Mouse (Mus musculus) common myeloid progenitor, adult 5-6 weeks (primary cell): ENCODE results near the gene Mgl2. TPM values are rescaled to one million over a fixed set of nuclear protein-coding genes. Genes with fewer than 3 reads are reported as not detected.
"Not testable (repeated sequence)": the region's sequence is repeated elsewhere in the genome, so short reads cannot be mapped to it uniquely, and the experiment has no call there.

ENCODE experiments used
- ATAC-seq: replicated peaks from 2 replicates; pipeline ENCODE4 v1.8.0; 2016; ENCODE audit warnings: low read depth, mild to moderate bottlenecking, moderate TSS enrichment, inconsistent platforms; ENCODE audit not compliant: poor library complexity, severe bottlenecking
- total RNA-seq: library from RNA; stranded (forward); fragments of 200-1000, 187-1606 nt; gene quantifications from 2 replicates; pipeline ENCODE4 v1.2.3, GENCODE M21; 2017

The Mgl2 gene
- total RNA-seq, 1 experiment from 2014 or later, result 1.5 TPM

- ATAC-seq, result no peak
These were observed 38.0 kb downstream of the Mgl2 start for GRCm38 (mm10) chr11:70168136-70168535.

GRCm38 (mm10) chr11:70169471-70169870, 39.3 kb downstream of the Mgl2 start:
- not testable (repeated sequence) for ATAC-seq

GRCm38 (mm10) chr11:70170291-70170690, 40.2 kb downstream of the Mgl2 start:
- ATAC-seq, result no peak

- ATAC-seq, result no peak
These were observed 41.1 kb downstream of the Mgl2 start for GRCm38 (mm10) chr11:70171181-70171580.

- ATAC-seq, result 0 out of 2 replicates have a peak, but pooled peaks have one; percentile 54
These were observed 41.7 kb downstream of the Mgl2 start for GRCm38 (mm10) chr11:70171847-70172246.

- no peak for ATAC-seq
These were observed 42.2 kb downstream of the Mgl2 start for GRCm38 (mm10) chr11:70172298-70172697.

- ATAC-seq, result no peak
These were observed 44.4 kb downstream of the Mgl2 start for GRCm38 (mm10) chr11:70174491-70174890.

- ATAC-seq, result no peak
These were observed 47.5 kb downstream of the Mgl2 start for GRCm38 (mm10) chr11:70177647-70178046.

GRCm38 (mm10) chr11:70178311-70178710, 48.2 kb downstream of the Mgl2 start:
- no peak for ATAC-seq

- no peak for ATAC-seq
These were observed 48.6 kb downstream of the Mgl2 start for GRCm38 (mm10) chr11:70178756-70179155.

GRCm38 (mm10) chr11:70179401-70179800, 49.3 kb downstream of the Mgl2 start:
- ATAC-seq, result peak; percentile 63

GRCm38 (mm10) chr11:70180496-70180895, 50.4 kb downstream of the Mgl2 start:
- ATAC-seq, result no peak

- peak; percentile 52 for ATAC-seq
These were observed 55.0 kb downstream of the Mgl2 start for GRCm38 (mm10) chr11:70185120-70185519.

Other genes with a start within 250 kb of the Mgl2 start
- 0.39 and 0.50 TPM in 2 replicates for gene Kctd11, start 248.9 kb upstream of the Mgl2 start, total RNA-seq
- gene Acap1, start 234.8 kb upstream of the Mgl2 start, total RNA-seq, result 73.1 and 81.7 TPM in 2 replicates
- gene 2810408A11Rik, start 229.3 kb upstream of the Mgl2 start, total RNA-seq, result 5.5 and 5.9 TPM in 2 replicates
- 26.9 and 32.3 TPM in 2 replicates for gene Neurl4, start 229.3 kb upstream of the Mgl2 start, total RNA-seq
- gene Gps2, start 216.4 kb upstream of the Mgl2 start, total RNA-seq, result 42.0 and 78.8 TPM in 2 replicates
- gene Eif5a, start 208.4 kb upstream of the Mgl2 start, total RNA-seq, result 854 and 864 TPM in 2 replicates
- not detected in 2 replicates for gene Ybx2, start 194.5 kb upstream of the Mgl2 start, total RNA-seq
- 0.78 TPM in 1 of 2 replicates, not detected in the other for gene Slc2a4, start 182.1 kb upstream of the Mgl2 start, total RNA-seq
- not detected in 2 replicates for gene Cldn7, start 165.6 kb upstream of the Mgl2 start, total RNA-seq
- gene Ctdnep1, start 149.2 kb upstream of the Mgl2 start, total RNA-seq, result 22.1 and 47.1 TPM in 2 replicates
- 41.2 and 47.0 TPM in 2 replicates for gene Elp5, start 147.8 kb upstream of the Mgl2 start, total RNA-seq
- 163 and 255 TPM in 2 replicates for gene Gabarap, start 139.2 kb upstream of the Mgl2 start, total RNA-seq
- gene Phf23, start 134.6 kb upstream of the Mgl2 start, total RNA-seq, result 40.9 and 59.2 TPM in 2 replicates
- gene Dvl2, start 129.7 kb upstream of the Mgl2 start, total RNA-seq, result 12.6 and 13.1 TPM in 2 replicates
- 43.7 and 46.0 TPM in 2 replicates for gene Acadvl, start 114.9 kb upstream of the Mgl2 start, total RNA-seq
- gene Dlg4, start 113.4 kb upstream of the Mgl2 start, total RNA-seq, result 3.0 and 5.2 TPM in 2 replicates
- gene Asgr1, start 76.2 kb upstream of the Mgl2 start, total RNA-seq, result 0.82 TPM in 1 of 2 replicates, not detected in the other
- gene Asgr2, start 37.7 kb upstream of the Mgl2 start, total RNA-seq, result not detected in 2 replicates
- 7.7 and 7.9 TPM in 2 replicates for gene Clec10a, start 25.9 kb downstream of the Mgl2 start, total RNA-seq
- 0.49 and 0.78 TPM in 2 replicates for gene Slc16a11, start 82.4 kb downstream of the Mgl2 start, total RNA-seq
- 4.1 and 4.8 TPM in 2 replicates for gene Slc16a13, start 90.7 kb downstream of the Mgl2 start, total RNA-seq
- 0.41 and 0.82 TPM in 2 replicates for gene Bcl6b, start 99.5 kb downstream of the Mgl2 start, total RNA-seq
- 43.5 and 49.9 TPM in 2 replicates for gene 0610010K14Rik, start 107.6 kb downstream of the Mgl2 start, total RNA-seq
- not detected in 2 replicates for gene Gm21988, start 109.5 kb downstream of the Mgl2 start, total RNA-seq
- 25.7 and 49.9 TPM in 2 replicates for gene Rnasek, start 109.5 kb downstream of the Mgl2 start, total RNA-seq
- gene Alox12, start 125.0 kb downstream of the Mgl2 start, total RNA-seq, result 0.37 TPM in 1 of 2 replicates, not detected in the other
- gene Alox12e, start 192.3 kb downstream of the Mgl2 start, total RNA-seq, result not detected in 2 replicates
- not detected in 2 replicates for gene Alox15, start 221.7 kb downstream of the Mgl2 start, total RNA-seq